Mouse (Mus musculus): ENCODE data around the gene Snx21.

Gene Snx21

GRCm38 (mm10) chr2:164785481-164786387, at the start of gene Snx21:
Gene Snx21 (plus strand): TSS chr2:164785823.
- DNase-seq, result peak; percentile 93

- no peak for DNase-seq
Measured at GRCm38 (mm10) chr2:164737377-164738090, 48.1 kb upstream of the Snx21 start.

- no peak for DNase-seq
Measured at GRCm38 (mm10) chr2:164739876-164740275, 45.7 kb upstream of the Snx21 start.

- no peak for DNase-seq
Measured at GRCm38 (mm10) chr2:164744987-164745386, 40.6 kb upstream of the Snx21 start.

- DNase-seq, result peak; percentile 84
Measured at GRCm38 (mm10) chr2:164745843-164746479, 39.7 kb upstream of the Snx21 start, which contains the start of the genes Wfdc3 and Dnttip1. Gene Wfdc3 (minus strand): TSS chr2:164745931. Gene Dnttip1 (plus strand): TSS chr2:164745983.

- no peak for DNase-seq
Measured at GRCm38 (mm10) chr2:164746693-164747092, 38.9 kb upstream of the Snx21 start.

GRCm38 (mm10) chr2:164748191-164748590, 37.4 kb upstream of the Snx21 start:
- DNase-seq, result peak; percentile 0

GRCm38 (mm10) chr2:164748991-164749390, 36.6 kb upstream of the Snx21 start:
- DNase-seq, result no peak

- DNase-seq, result peak; percentile 0
Measured at GRCm38 (mm10) chr2:164752454-164752853, 33.2 kb upstream of the Snx21 start.

- DNase-seq, result peak; percentile 0
Measured at GRCm38 (mm10) chr2:164754105-164754504, 31.5 kb upstream of the Snx21 start.

- peak; percentile 3 for DNase-seq
Measured at GRCm38 (mm10) chr2:164754800-164755199, 30.8 kb upstream of the Snx21 start.

GRCm38 (mm10) chr2:164757841-164758240, 27.8 kb upstream of the Snx21 start:
- DNase-seq, result no peak

GRCm38 (mm10) chr2:164758692-164759091, 26.9 kb upstream of the Snx21 start:
- DNase-seq, result no peak

- no peak for DNase-seq
Measured at GRCm38 (mm10) chr2:164760059-164760833, 25.4 kb upstream of the Snx21 start.

GRCm38 (mm10) chr2:164761502-164761901, 24.1 kb upstream of the Snx21 start:
- DNase-seq, result peak; percentile 37

GRCm38 (mm10) chr2:164761971-164762370, 23.7 kb upstream of the Snx21 start:
- DNase-seq, result no peak

- DNase-seq, result no peak
Measured at GRCm38 (mm10) chr2:164762593-164762992, 23.0 kb upstream of the Snx21 start.

- no peak for DNase-seq
Measured at GRCm38 (mm10) chr2:164765841-164766240, 19.8 kb upstream of the Snx21 start.

GRCm38 (mm10) chr2:164767812-164768540, 17.6 kb upstream of the Snx21 start:
- peak; percentile 31 for DNase-seq

GRCm38 (mm10) chr2:164769258-164770037, 16.2 kb upstream of the Snx21 start, which contains the start of gene Ube2c:
Gene Ube2c (plus strand): TSS chr2:164769898.
- peak; percentile 99 for DNase-seq

GRCm38 (mm10) chr2:164770279-164770678, 15.3 kb upstream of the Snx21 start:
- DNase-seq, result peak; percentile 20
